Mouse (Mus musculus) limb, embryonic 15.5 days (tissue): Measurements from ENCODE around the gene Limd2. TPM values are rescaled to one million over a fixed set of nuclear protein-coding genes. Genes with fewer than 3 reads are reported as not detected.
"Not testable (repeated sequence)": the region's sequence is repeated elsewhere in the genome, so short reads cannot be mapped to it uniquely, and the experiment has no call there.

ENCODE experiments used
- ATAC-seq: fragments of 200-750 bp; cut with Nextera tagmentation; 2 replicates; pipeline ENCODE4 v1.8.0; 2017; ENCODE audit warnings: low read depth, moderate TSS enrichment; ENCODE audit not compliant: insufficient number of reproducible peaks, low FRiP score, low TSS enrichment
- H3K27ac ChIP-seq: fragments of 300-500 bp; sonication (generic); 2 replicates; pipeline ENCODE4 v1.5.1; 2015; ENCODE audit warnings: moderate library complexity, mild to moderate bottlenecking, inconsistent platforms
- H3K27me3 ChIP-seq: fragments of 300-500 bp; sonication (generic); 2 replicates; pipeline ENCODE4 v1.6.1; 2015; ENCODE audit warnings: inconsistent platforms
- H3K36me3 ChIP-seq: fragments of 300-500 bp; sonication (generic); 2 replicates; pipeline ENCODE4 v1.6.1; 2015; ENCODE audit warnings: inconsistent platforms
- H3K4me1 ChIP-seq: fragments of 300-500 bp; sonication (generic); 2 replicates; pipeline ENCODE4 v1.6.1; 2015; ENCODE audit warnings: inconsistent platforms
- H3K4me2 ChIP-seq: fragments of 300-500 bp; sonication (generic); 2 replicates; pipeline ENCODE4 v1.6.1; 2015; ENCODE audit warnings: mild to moderate bottlenecking, inconsistent platforms
- H3K4me3 ChIP-seq: fragments of 300-500 bp; sonication (generic); 2 replicates; pipeline ENCODE4 v1.5.1; 2015; ENCODE audit warnings: mild to moderate bottlenecking, inconsistent platforms
- H3K9ac ChIP-seq: fragments of 300-500 bp; sonication (generic); 2 replicates; pipeline ENCODE4 v1.6.1; 2015; ENCODE audit warnings: inconsistent platforms
- H3K9me3 ChIP-seq: fragments of 300-500 bp; sonication (generic); 2 replicates; pipeline ENCODE4 v1.6.1; 2016; ENCODE audit warnings: inconsistent platforms
- WGBS: fragments of 180-500 bp; shearing (Covaris S2); methylation state at CpG from one replicate; pipeline ENCODE4 v1.1.7; 2015; 5-methylcytosine and 5-hydroxymethylcytosine counted together
- polyA plus RNA-seq: library from polyadenylated mRNA; unstranded; fragments of >200 nt; fragmentation: Nextera tagmentation; extraction: Ambion mirVana; gene quantifications from 2 replicates; pipeline ENCODE4 v1.2.1, GENCODE M21; 2015

The Limd2 gene
- polyA plus RNA-seq = 202 and 221 TPM in 2 replicates

GRCm38 (mm10) chr11:106160841-106161721 lies at the start of gene Limd2, which contains the start of gene Gm10840:
TSS of gene Limd2 (minus strand) at chr11:106160860.
TSS of gene Gm10840 (plus strand) at chr11:106160850.
- H3K4me1 ChIP-seq = peaks cover 45% of the 10 kb centered on the region
- no peaks in the 10 kb centered on the region for H3K9me3 ChIP-seq
- peaks cover 55% of the 10 kb centered on the region for H3K36me3 ChIP-seq
- peak; percentile 1; the same call in 1 of the 2 replicates for ATAC-seq
- no peaks in the 10 kb centered on the region for H3K27me3 ChIP-seq
- H3K27ac ChIP-seq = peak within 1 kb of the TSS; percentile 97
- H3K4me2 ChIP-seq = peak within 1 kb of the TSS; percentile 84
- WGBS = 27% methylated on average over 22 of the region's 22 CpGs
- peak within 1 kb of the TSS; percentile 90 for H3K9ac ChIP-seq
- peak within 1 kb of the TSS; percentile 78 for H3K4me3 ChIP-seq

DNA sequence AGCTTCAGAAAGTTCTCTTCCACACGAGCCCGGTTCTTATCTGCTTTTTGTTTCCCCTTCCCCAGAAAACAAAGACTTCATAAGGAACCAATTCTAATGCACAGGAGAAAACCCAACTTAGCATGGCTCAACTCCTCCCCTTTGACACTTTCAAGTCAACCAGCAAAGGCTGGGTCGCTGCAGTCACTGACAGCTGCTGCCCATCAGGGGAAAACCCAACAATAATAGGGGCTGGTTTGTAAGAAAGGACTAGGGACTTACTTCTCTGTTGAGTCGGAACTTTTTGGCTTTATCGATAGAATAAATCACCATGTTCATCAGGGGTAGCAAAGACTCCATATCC lies 41.4 kb upstream of the Limd2 start, which contains the start of gene Strada:
Gene Strada (minus strand): TSS at position 46 of the 343 bp plus-strand sequence.
- Histone ChIP-seq H3K27me3 (no peaks in the 10 kb centered on the region), H3K36me3 (peaks cover 76% of the 10 kb centered on the region), H3K9ac (no peak within 1 kb of the TSS), H3K27ac (no peak within 1 kb of the TSS), H3K4me1 (no peaks in the 10 kb centered on the region), H3K4me2 (no peak within 1 kb of the TSS), H3K9me3 (no peaks in the 10 kb centered on the region), H3K4me3 (no peak within 1 kb of the TSS)
- no peak for ATAC-seq
- 86% methylated on average over 5 of the region's 5 CpGs for WGBS

GRCm38 (mm10) chr11:106201337-106202122 lies 40.9 kb upstream of the Limd2 start:
- no peak overlapping the region for H3K4me2 ChIP-seq
- H3K4me3 ChIP-seq = no peak overlapping the region
- H3K4me1 ChIP-seq = no peaks in the 10 kb centered on the region
- peaks cover 76% of the 10 kb centered on the region for H3K36me3 ChIP-seq
- H3K27ac ChIP-seq = no peak overlapping the region
- H3K9ac ChIP-seq = no peak overlapping the region
- no peak for ATAC-seq
- no peaks in the 10 kb centered on the region for H3K9me3 ChIP-seq
- 92% methylated on average over 19 of the region's 19 CpGs for WGBS
- H3K27me3 ChIP-seq = no peaks in the 10 kb centered on the region

GRCm38 (mm10) chr11:106200756-106201155 lies 40.1 kb upstream of the Limd2 start:
- no peaks in the 10 kb centered on the region for H3K9me3 ChIP-seq
- H3K4me3 ChIP-seq = no peak overlapping the region
- no peak for ATAC-seq
- no peaks in the 10 kb centered on the region for H3K4me1 ChIP-seq
- peaks cover 77% of the 10 kb centered on the region for H3K36me3 ChIP-seq
- no peak overlapping the region for H3K9ac ChIP-seq
- no peaks in the 10 kb centered on the region for H3K27me3 ChIP-seq
- WGBS = 85% methylated on average over 6 of the region's 6 CpGs
- H3K27ac ChIP-seq = no peak overlapping the region
- no peak overlapping the region for H3K4me2 ChIP-seq

DNA sequence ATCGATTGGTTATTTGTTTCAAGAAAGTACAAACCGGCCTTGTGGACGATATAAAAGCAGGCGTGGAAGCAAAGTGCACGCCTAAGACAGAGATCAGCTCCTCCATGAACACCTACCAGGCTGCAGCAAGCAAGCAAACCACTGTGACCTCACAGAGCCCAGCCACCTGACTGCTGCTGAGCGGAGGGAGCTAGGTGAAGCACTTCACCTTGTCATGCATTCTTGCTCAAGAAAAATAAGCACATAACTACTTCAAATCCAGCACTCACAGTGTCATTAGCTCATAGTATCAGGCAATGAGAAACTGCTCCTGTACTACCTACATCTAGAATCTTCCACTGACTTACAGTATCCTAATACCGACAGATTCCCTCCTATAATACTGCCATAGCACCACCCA lies 39.3 kb upstream of the Limd2 start:
- peaks cover 69% of the 10 kb centered on the region for H3K36me3 ChIP-seq
- H3K4me2 ChIP-seq, H3K27ac ChIP-seq, H3K9me3 ChIP-seq, H3K4me3 ChIP-seq, H3K9ac ChIP-seq, H3K4me1 ChIP-seq, ATAC-seq, H3K27me3 ChIP-seq: not testable (repeated sequence)
- 92% methylated on average over 7 of the region's 7 CpGs for WGBS

- H3K36me3 ChIP-seq = peaks cover 54% of the 10 kb centered on the region
These were observed 37.6 kb upstream of the Limd2 start for GRCm38 (mm10) chr11:106198277-106198676.

GRCm38 (mm10) chr11:106195341-106195740 lies 34.7 kb upstream of the Limd2 start:
- H3K4me1 ChIP-seq = peaks cover 11% of the 10 kb centered on the region; the same call in 1 of the 2 replicates
- peaks cover 27% of the 10 kb centered on the region for H3K36me3 ChIP-seq
- no peak for ATAC-seq
- H3K9me3 ChIP-seq = no peaks in the 10 kb centered on the region
- H3K4me3 ChIP-seq = no peak overlapping the region
- no peaks in the 10 kb centered on the region for H3K27me3 ChIP-seq
- H3K9ac ChIP-seq = no peak overlapping the region
- H3K4me2 ChIP-seq = no peak overlapping the region
- no peak overlapping the region for H3K27ac ChIP-seq

More at GRCm38 (mm10) chr11:106198277-106198676, 37.6 kb upstream of the Limd2 start:
- no peaks in the 10 kb centered on the region for H3K27me3 ChIP-seq
- no peak overlapping the region for H3K9ac ChIP-seq
- H3K27ac ChIP-seq = no peak overlapping the region
- no peak overlapping the region for H3K4me3 ChIP-seq
- no peak for ATAC-seq
- H3K9me3 ChIP-seq = no peaks in the 10 kb centered on the region
- H3K4me1 ChIP-seq = peaks cover 4% of the 10 kb centered on the region; the same call in 1 of the 2 replicates
- 86% methylated on average over 4 of the region's 4 CpGs for WGBS
- no peak overlapping the region for H3K4me2 ChIP-seq

DNA sequence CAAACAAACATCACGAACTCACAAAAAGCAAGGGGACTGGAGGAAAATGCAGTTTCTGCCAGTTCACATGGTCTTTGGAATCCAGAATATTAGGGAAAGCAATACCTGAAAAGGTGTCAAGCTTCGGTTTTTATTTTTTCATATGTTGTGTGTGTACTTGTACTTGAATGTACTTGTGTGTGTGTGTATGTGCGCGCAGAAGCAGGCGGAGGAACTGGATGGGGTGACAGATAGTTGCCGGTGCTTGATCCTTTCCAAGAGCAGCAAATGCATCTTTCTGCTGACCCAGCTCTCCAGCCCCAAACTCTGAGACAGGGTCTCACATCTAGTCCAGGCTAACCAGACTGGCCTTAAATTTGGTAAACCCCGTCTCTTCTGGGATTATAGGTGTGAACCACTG lies 34.2 kb upstream of the Limd2 start:
- Histone ChIP-seq H3K27ac (peak overlapping the region; percentile 38; the same call in 1 of the 2 replicates), H3K4me1 (peaks cover 11% of the 10 kb centered on the region; the same call in 1 of the 2 replicates), H3K27me3 (no peaks in the 10 kb centered on the region), H3K9ac (no peak overlapping the region), H3K4me2 (no peak overlapping the region), H3K9me3 (no peaks in the 10 kb centered on the region), H3K4me3 (no peak overlapping the region), H3K36me3 (peaks cover 25% of the 10 kb centered on the region)
- 89% methylated on average over 7 of the region's 7 CpGs for WGBS
- no peak for ATAC-seq

- Histone ChIP-seq H3K4me1 (peaks cover 11% of the 10 kb centered on the region; the same call in 1 of the 2 replicates), H3K4me3 (peak overlapping the region; percentile 78), H3K27me3 (no peaks in the 10 kb centered on the region), H3K9ac (peak overlapping the region; percentile 64; the same call in 1 of the 2 replicates), H3K36me3 (peaks cover 22% of the 10 kb centered on the region), H3K4me2 (peak overlapping the region; percentile 66), H3K9me3 (no peaks in the 10 kb centered on the region), H3K27ac (peak overlapping the region; percentile 82)
- 31% methylated on average over 3 of the region's 3 CpGs for WGBS
- ATAC-seq = no peak
These were observed 33.5 kb upstream of the Limd2 start for GRCm38 (mm10) chr11:106194155-106194541.

DNA sequence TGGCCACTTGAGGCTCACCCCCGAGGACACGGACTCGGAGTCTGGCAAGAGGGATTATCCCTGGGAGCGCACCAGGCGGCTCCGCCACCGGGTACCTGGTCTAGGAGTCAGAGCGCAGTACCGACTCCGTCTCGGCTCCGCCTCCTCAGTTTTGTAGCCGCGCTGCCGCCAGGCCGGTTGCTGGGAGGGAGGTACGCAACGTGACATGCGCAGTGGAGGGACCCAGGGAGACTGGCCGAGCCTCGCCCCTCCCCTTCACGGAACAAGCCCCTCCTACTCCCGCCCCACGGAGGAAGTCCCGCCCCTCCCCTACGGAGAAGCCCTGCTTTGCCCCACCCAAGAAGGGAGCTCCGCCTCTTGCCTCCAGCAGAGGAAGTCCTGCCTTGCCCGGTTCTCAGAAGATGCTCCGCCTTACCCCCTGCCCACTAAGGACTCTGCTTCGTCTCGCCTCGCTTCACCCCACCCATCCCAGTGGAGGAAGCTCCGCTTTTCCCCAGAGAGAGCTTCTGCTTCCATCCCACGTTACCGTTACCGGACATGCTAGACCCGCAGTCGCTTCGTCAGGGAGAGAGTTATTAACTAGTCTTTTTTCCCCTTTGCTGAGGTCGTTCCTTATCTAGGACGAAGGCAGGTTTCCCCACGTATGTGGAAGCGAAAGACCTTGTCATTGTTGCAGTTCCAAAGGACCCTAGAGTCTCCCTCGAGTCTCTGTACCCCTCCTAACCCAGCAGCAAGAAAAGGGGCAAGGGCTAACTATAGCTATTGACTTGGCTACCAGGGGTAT lies 32.9 kb upstream of the Limd2 start:
- peak overlapping the region; percentile 93 for H3K27ac ChIP-seq
- peaks cover 22% of the 10 kb centered on the region for H3K36me3 ChIP-seq
- peaks cover 11% of the 10 kb centered on the region; the same call in 1 of the 2 replicates for H3K4me1 ChIP-seq
- peak overlapping the region; percentile 78 for H3K4me3 ChIP-seq
- WGBS = under 1% methylated on average over 43 of the region's 44 CpGs
- peak overlapping the region; percentile 68 for H3K9ac ChIP-seq
- H3K9me3 ChIP-seq = no peaks in the 10 kb centered on the region
- ATAC-seq = peak; percentile 95
- H3K4me2 ChIP-seq = peak overlapping the region; percentile 66
- H3K27me3 ChIP-seq = no peaks in the 10 kb centered on the region
